Mouse (Mus musculus) spleen, embryonic (tissue): Measurements from ENCODE around the gene Papln.

Experiments used
- CTCF ChIA-PET: fragments of 350-600 bp; sonication (Branson Sonifier 250); formaldehyde crosslinking; loops from one replicate; lab custom pipeline; 2022; lab: Charles Lee

Papln gene

GRCm38 (mm10) chr12:83767833-83768232, 4.4 kb downstream of the Papln start:
- CTCF ChIA-PET: no interaction called here

GRCm38 (mm10) chr12:83768235-83768899, 4.9 kb downstream of the Papln start:
- CTCF ChIA-PET: no interaction called here

- CTCF ChIA-PET: no interaction called here
Observed at GRCm38 (mm10) chr12:83770418-83771256, 7.2 kb downstream of the Papln start.

- CTCF ChIA-PET: interaction anchor here (0.5 kb wide), 1 partner anchor 720 kb away, joined by 4 read pairs; no protein-coding TSS in a partner anchor
Observed at GRCm38 (mm10) chr12:83775621-83776020, 12.2 kb downstream of the Papln start.

- CTCF ChIA-PET: no interaction called here
Observed at GRCm38 (mm10) chr12:83776766-83777165, 13.3 kb downstream of the Papln start.

- CTCF ChIA-PET: interaction anchor here (0.6 kb wide), 1 partner anchor 39 kb away, joined by 3 read pairs; no protein-coding TSS in a partner anchor
Observed at GRCm38 (mm10) chr12:83780181-83780580, 16.7 kb downstream of the Papln start.

GRCm38 (mm10) chr12:83781204-83781603, 17.8 kb downstream of the Papln start:
- CTCF ChIA-PET: no interaction called here

- CTCF ChIA-PET: no interaction called here
Observed at GRCm38 (mm10) chr12:83781640-83782278, 18.3 kb downstream of the Papln start.

- CTCF ChIA-PET: interaction anchor here (0.6 kb wide), 1 partner anchor 249 kb away, joined by 3 read pairs; no protein-coding TSS in a partner anchor
Observed at GRCm38 (mm10) chr12:83782669-83783068, 19.2 kb downstream of the Papln start.

GRCm38 (mm10) chr12:83785305-83785704, 21.9 kb downstream of the Papln start:
- CTCF ChIA-PET: interaction anchor here (0.7 kb wide), 1 partner anchor 15 kb away, joined by 3 read pairs; no protein-coding TSS in a partner anchor

GRCm38 (mm10) chr12:83789051-83789780, 25.8 kb downstream of the Papln start:
- CTCF ChIA-PET: interaction anchor here (0.6 kb wide), 1 partner anchor 1713 kb away, joined by 5 read pairs; no protein-coding TSS in a partner anchor

- CTCF ChIA-PET: no interaction called here
Observed at GRCm38 (mm10) chr12:83789781-83790140, 26.3 kb downstream of the Papln start.

- CTCF ChIA-PET: no interaction called here
Observed at GRCm38 (mm10) chr12:83790749-83791148, 27.3 kb downstream of the Papln start.

GRCm38 (mm10) chr12:83791737-83792136, 28.3 kb downstream of the Papln start:
- CTCF ChIA-PET: no interaction called here

GRCm38 (mm10) chr12:83792706-83793410, 29.4 kb downstream of the Papln start:
- CTCF ChIA-PET: no interaction called here

GRCm38 (mm10) chr12:83795051-83795450, 31.6 kb downstream of the Papln start:
- CTCF ChIA-PET: no interaction called here

GRCm38 (mm10) chr12:83795586-83795985, 32.2 kb downstream of the Papln start:
- CTCF ChIA-PET: no interaction called here

- CTCF ChIA-PET: interaction anchor here (0.6 kb wide), 1 partner anchor 34 kb away, joined by 3 read pairs; no protein-coding TSS in a partner anchor
Observed at GRCm38 (mm10) chr12:83798313-83798712, 34.9 kb downstream of the Papln start.

- CTCF ChIA-PET: no interaction called here
Observed at GRCm38 (mm10) chr12:83800943-83801342, 37.5 kb downstream of the Papln start.

- CTCF ChIA-PET: no interaction called here
Observed at GRCm38 (mm10) chr12:83803641-83804040, 40.2 kb downstream of the Papln start.

GRCm38 (mm10) chr12:83811901-83812300, 48.5 kb downstream of the Papln start:
- CTCF ChIA-PET: interaction anchor here (0.7 kb wide), 1 partner anchor 110 kb away, joined by 25 read pairs; no protein-coding TSS in a partner anchor
